Comparison of ENCODE assay signal across 9 mouse cellular contexts in genomic region chrX:12155068-12155840, GRCm38 (mm10). TPM values are rescaled to one million over a fixed set of nuclear protein-coding genes. Genes with fewer than 3 reads are reported as not detected.
A peak's percentile ranks its signal among the peaks of the same experiment; 100 is the strongest.
DNase-seq lines count a peak whose midpoint lies in the region; ATAC-seq and TF ChIP-seq lines count a peak whose summit lies in the region.
"Had no signal": no experiment of that assay in that cellular context is flagged by ENCODE, and none has a peak within 500 bp of the region (broad histone marks: within the 10 kb centered on the region; RNA-seq: fewer than 3 reads in every experiment).

No protein-coding gene starts in this region.

- peak overlapping the region; percentile 46; the same call in 1 of the 2 replicates for H3K4me3 ChIP-seq in liver, adult 2 months (ENCODE audit: insufficient read depth, low read depth, low read length)
- peak overlapping the region; percentile 30 for H3K4me3 ChIP-seq in embryonic facial prominence, embryonic 15.5 days (replicated peaks)
- H3K4me3 ChIP-seq in intestine, postnatal 0 days (ENCODE audit: low read depth, low read length): peak overlapping the region; percentile 17; the same call in 1 of the 2 replicates
- peak overlapping the region; percentile 25 for H3K4me3 ChIP-seq in neural tube, embryonic 13.5 days
- H3K4me3 ChIP-seq: myocyte had no signal

- H3K9ac ChIP-seq in liver, adult 2 months (ENCODE audit: low read depth, low read length): peak overlapping the region; percentile 38; the same call in 1 of the 2 replicates
- H3K9ac ChIP-seq in embryonic facial prominence, embryonic 15.5 days: 0 out of 2 replicates have a peak overlapping the region, but pooled peaks have one; percentile 9
- H3K9ac ChIP-seq in intestine, postnatal 0 days (ENCODE audit: low read depth, low read length): no peak overlapping the region
- peak overlapping the region; percentile 50 for H3K9ac ChIP-seq in neural tube, embryonic 13.5 days

- TF ChIP-seq POLR2A in liver, adult 2 months (IDR thresholded peaks at IDR 0.05; ENCODE audit: extremely low read depth, insufficient read depth, low read length): no peak

- H3K79me2 ChIP-seq in liver, adult 2 months (ENCODE audit: control insufficient read depth, insufficient read depth, low read length): no peaks in the 10 kb centered on the region

- DNase-seq in liver, adult 2 months (ENCODE audit: extremely low read depth, low read depth, low spot score): no peak
- no peak for DNase-seq in liver
- DNase-seq in urinary bladder, postnatal 4 days (ENCODE audit: low spot score in 2 of 2): no peak
- no peak for DNase-seq in layer of hippocampus, postnatal 25 days (ENCODE audit: extremely low spot score in 1 of 2, low spot score in 1 of 2)
- DNase-seq in kidney, adult 18-20 months: no peak

- no peak overlapping the region for H3K27ac ChIP-seq in liver, adult 2 months (replicated peaks; ENCODE audit: insufficient read depth, low read depth, low read length)
- H3K27ac ChIP-seq in embryonic facial prominence, embryonic 15.5 days (replicated peaks): no peak overlapping the region
- H3K27ac ChIP-seq in intestine, postnatal 0 days (ENCODE audit: low read depth, low read length): no peak overlapping the region
- H3K27ac ChIP-seq in neural tube, embryonic 13.5 days (replicated peaks): no peak overlapping the region

- no peaks in the 10 kb centered on the region for H3K27me3 ChIP-seq in liver, adult 2 months (ENCODE audit: control insufficient read depth, insufficient read depth, low read length)
- peaks cover 73% of the 10 kb centered on the region for H3K27me3 ChIP-seq in embryonic facial prominence, embryonic 15.5 days
- peaks cover 17% of the 10 kb centered on the region; the same call in 1 of the 2 replicates for H3K27me3 ChIP-seq in intestine, postnatal 0 days (replicated peaks; ENCODE audit: control insufficient read depth, insufficient read depth, low read length)
- peaks cover 95% of the 10 kb centered on the region for H3K27me3 ChIP-seq in neural tube, embryonic 13.5 days

- ATAC-seq in embryonic facial prominence, embryonic 15.5 days (ENCODE audit: insufficient number of reproducible peaks, low FRiP score, low TSS enrichment, low read depth): no peak
- no peak for ATAC-seq in intestine, postnatal 0 days
- ATAC-seq in neural tube, embryonic 13.5 days (ENCODE audit: low read depth): no peak

- no peak for TF ChIP-seq CTCF in liver, adult 2 months (IDR thresholded peaks at IDR 0.05; ENCODE audit: low read depth, low read length)
- TF ChIP-seq CTCF in intestine, postnatal 0 days (IDR thresholded peaks at IDR 0.05; ENCODE audit: low read depth): no peak

- H3K36me3 ChIP-seq in liver, adult 2 months (ENCODE audit: control insufficient read depth, insufficient read depth, low read length): no peaks in the 10 kb centered on the region
- H3K36me3 ChIP-seq in embryonic facial prominence, embryonic 15.5 days: no peaks in the 10 kb centered on the region
- no peaks in the 10 kb centered on the region for H3K36me3 ChIP-seq in intestine, postnatal 0 days (ENCODE audit: control insufficient read depth, insufficient read depth)
- H3K36me3 ChIP-seq in neural tube, embryonic 13.5 days: no peaks in the 10 kb centered on the region

- WGBS in liver, adult 2 months: 54% methylated on average over 28 of the region's 30 CpGs
- 20% methylated on average over 30 of the region's 30 CpGs for WGBS in embryonic facial prominence, embryonic 15.5 days
- 27% methylated on average over 30 of the region's 30 CpGs for WGBS in intestine, postnatal 0 days
- WGBS in neural tube, embryonic 13.5 days: 14% methylated on average over 30 of the region's 30 CpGs

- H3K4me2 ChIP-seq in embryonic facial prominence, embryonic 15.5 days (replicated peaks): peak overlapping the region; percentile 51
- peak overlapping the region; percentile 54 for H3K4me2 ChIP-seq in intestine, postnatal 0 days (replicated peaks; ENCODE audit: low read depth)
- H3K4me2 ChIP-seq in neural tube, embryonic 13.5 days: peak overlapping the region; percentile 52

- no peaks in the 10 kb centered on the region for H3K9me3 ChIP-seq in embryonic facial prominence, embryonic 15.5 days (replicated peaks)
- H3K9me3 ChIP-seq in intestine, postnatal 0 days (ENCODE audit: control insufficient read depth): no peaks in the 10 kb centered on the region
- no peaks in the 10 kb centered on the region for H3K9me3 ChIP-seq in neural tube, embryonic 13.5 days

- 0 out of 2 replicates have a peak, but pooled peaks cover 1% of the 10 kb centered on the region for H3K4me1 ChIP-seq in liver, adult 2 months (ENCODE audit: control insufficient read depth, insufficient read depth, low read length)
- peaks cover 60% of the 10 kb centered on the region for H3K4me1 ChIP-seq in embryonic facial prominence, embryonic 15.5 days
- no peaks in the 10 kb centered on the region for H3K4me1 ChIP-seq in intestine, postnatal 0 days (replicated peaks; ENCODE audit: control insufficient read depth, insufficient read depth, low read length)
- H3K4me1 ChIP-seq in neural tube, embryonic 13.5 days (replicated peaks): peaks cover 76% of the 10 kb centered on the region

RNA-seq across cellular contexts. Expression of gene Bcor, which starts 4.9 kb away (rescaled TPM):
- total RNA-seq in liver, adult 2 months (2014; rRNA removed): 2.8 and 4.9 TPM in 2 replicates
- polyA plus RNA-seq in liver, adult 2 months (2012; rRNA removed): 5.6 and 6.6 TPM in 2 replicates
- polyA plus RNA-seq in embryonic facial prominence, embryonic 15.5 days (2015; fragmentation: Nextera tagmentation; extraction: Ambion mirVana): 13.9 and 14.5 TPM in 2 replicates
- polyA plus RNA-seq in intestine, postnatal 0 days (2015; fragmentation: Nextera tagmentation; extraction: Ambion mirVana): 4.2 and 4.8 TPM in 2 replicates
- polyA plus RNA-seq in neural tube, embryonic 13.5 days (2015; fragmentation: Nextera tagmentation; extraction: Ambion mirVana): 17.9 and 18.4 TPM in 2 replicates
- 10 to 100 TPM; 17.1 to 17.6 TPM for total RNA-seq in layer of hippocampus, postnatal 25 days (2021)
